Mouse (Mus musculus) kidney, embryonic 14.5 days (tissue): ENCODE data around the gene Exoc3l2. TPM values are rescaled to one million over a fixed set of nuclear protein-coding genes. Genes with fewer than 3 reads are reported as not detected.
A peak's percentile ranks its signal among the peaks of the same experiment; 100 is the strongest.

Experiments
- ATAC-seq: fragments of 200-750 bp; cut with Nextera tagmentation; 2 replicates; pipeline ENCODE4 v1.8.0; 2017; ENCODE audit warnings: moderate number of reproducible peaks, mild to moderate bottlenecking, moderate TSS enrichment, moderate library complexity; ENCODE audit not compliant: low FRiP score, low TSS enrichment
- H3K27ac ChIP-seq: fragments of 300-500 bp; sonication (generic); 2 replicates; pipeline ENCODE4 v1.5.1; 2014; ENCODE audit warnings: low read depth, mild to moderate bottlenecking, low read length, moderate library complexity, mixed read lengths
- H3K27me3 ChIP-seq: fragments of 300-500 bp; sonication (generic); 2 replicates; pipeline ENCODE4 v1.6.1; 2014; ENCODE audit warnings: mild to moderate bottlenecking, low read length; ENCODE audit not compliant: control insufficient read depth, insufficient read depth
- H3K36me3 ChIP-seq: fragments of 300-500 bp; sonication (generic); 2 replicates; pipeline ENCODE4 v1.6.1; 2014; ENCODE audit warnings: low read length, mixed read lengths; ENCODE audit not compliant: control insufficient read depth, insufficient read depth
- H3K4me1 ChIP-seq: fragments of 300-500 bp; sonication (generic); 2 replicates; pipeline ENCODE4 v1.6.1; 2014; ENCODE audit warnings: low read length, mixed read lengths; ENCODE audit not compliant: control insufficient read depth, insufficient read depth
- H3K4me2 ChIP-seq: fragments of 300-500 bp; sonication (generic); replicated peaks from 2 replicates; pipeline ENCODE4 v1.6.1; 2014; ENCODE audit warnings: low read depth, mild to moderate bottlenecking, low read length
- H3K4me3 ChIP-seq: fragments of 300-500 bp; sonication (generic); 2 replicates; pipeline ENCODE4 v1.5.1; 2014; ENCODE audit warnings: mild to moderate bottlenecking, low read length
- H3K9ac ChIP-seq: fragments of 300-500 bp; sonication (generic); 2 replicates; pipeline ENCODE4 v1.6.1; 2014; ENCODE audit warnings: low read depth, mild to moderate bottlenecking, low read length, moderate library complexity
- H3K9me3 ChIP-seq: fragments of 300-500 bp; sonication (generic); 2 replicates; pipeline ENCODE4 v1.6.1; 2016; ENCODE audit warnings: low read length; ENCODE audit not compliant: control insufficient read depth
- WGBS: fragments of 180-500 bp; shearing (Covaris S2); extraction: QIAGEN DNeasy Blood & Tissue Kit; methylation state at CpG from one replicate; pipeline ENCODE4 v1.1.7; 2014; 5-methylcytosine and 5-hydroxymethylcytosine counted together
- polyA plus RNA-seq: library from polyadenylated mRNA; unstranded; fragments of >200 nt; fragmentation: Nextera tagmentation; extraction: Ambion mirVana; gene quantifications from 2 replicates; pipeline ENCODE4 v1.2.1, GENCODE M21; 2014

Exoc3l2 gene
- polyA plus RNA-seq, 1 experiment from 2014 or later: 3.5 TPM

DNA sequence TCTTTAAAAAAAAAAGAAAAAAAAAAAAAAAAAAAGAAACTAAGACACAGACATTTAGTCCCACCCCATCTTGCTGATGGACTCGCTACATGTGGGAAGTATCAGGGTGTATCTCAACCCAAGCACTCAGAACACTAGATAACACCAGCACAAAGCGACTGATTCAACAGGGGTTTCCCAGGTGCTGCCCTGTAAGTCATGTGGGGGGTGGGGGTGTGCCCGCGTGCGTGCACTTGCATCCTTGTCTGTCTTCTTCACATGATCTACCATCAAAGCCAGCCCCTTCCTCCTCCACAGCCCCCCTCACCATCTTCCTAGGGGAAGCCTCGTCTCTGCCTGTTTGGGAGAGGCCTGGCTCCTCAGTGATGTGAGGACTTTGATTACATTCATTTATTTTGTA is 49.2 kb downstream of the Exoc3l2 start:
- no peaks in the 10 kb centered on the region for H3K9me3 ChIP-seq
- H3K4me2 ChIP-seq: no peak overlapping the region
- no peak overlapping the region for H3K9ac ChIP-seq
- H3K4me1 ChIP-seq: peaks cover 7% of the 10 kb centered on the region; the same call in 1 of the 2 replicates
- 78% methylated on average over 6 of the region's 6 CpGs for WGBS
- no peak for ATAC-seq
- no peak overlapping the region for H3K27ac ChIP-seq
- H3K36me3 ChIP-seq: no peaks in the 10 kb centered on the region
- no peak overlapping the region for H3K4me3 ChIP-seq
- peaks cover 4% of the 10 kb centered on the region; the same call in 1 of the 2 replicates for H3K27me3 ChIP-seq

DNA sequence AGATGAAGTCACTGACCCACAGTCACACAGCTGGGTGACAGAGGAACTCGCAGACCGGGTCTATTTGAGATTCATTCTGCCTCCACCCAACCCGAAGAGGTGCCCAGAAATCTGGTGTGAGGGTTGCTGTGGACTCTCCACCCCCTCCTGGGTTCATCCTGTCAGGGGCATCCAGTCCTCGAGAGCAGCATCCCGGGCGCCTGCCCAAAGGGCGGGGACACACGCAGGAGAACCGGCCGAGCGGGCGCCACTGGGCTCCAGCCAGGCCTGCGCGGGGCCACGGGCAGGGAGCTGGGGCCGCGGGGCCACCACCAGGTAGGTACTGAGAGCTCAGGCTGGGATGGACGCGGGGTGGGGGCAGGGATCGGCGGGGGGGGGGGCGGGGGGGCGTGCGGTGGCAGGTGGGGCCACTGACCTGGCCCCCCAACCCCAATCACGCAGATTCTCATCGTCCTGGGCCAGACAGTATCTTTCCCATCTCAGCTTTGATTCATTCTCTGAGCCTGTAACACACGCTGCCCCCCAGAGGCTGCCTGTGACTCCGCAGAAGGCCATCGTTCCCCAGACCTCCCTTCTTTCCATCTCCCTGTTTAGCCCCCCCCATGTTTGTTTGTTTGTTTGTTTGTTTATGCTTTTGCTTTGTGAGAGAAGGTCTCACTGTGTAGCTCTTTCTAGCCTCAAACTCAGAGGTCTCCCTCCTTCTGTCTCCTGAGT is 54.7 kb downstream of the Exoc3l2 start, which contains the start of gene Nkpd1:
Gene Nkpd1, plus strand, starts transcription at position 187 of the 714 bp plus-strand sequence.
- peak within 1 kb of the TSS; percentile 58 for H3K9ac ChIP-seq
- H3K27me3 ChIP-seq: peaks cover 51% of the 10 kb centered on the region
- H3K4me3 ChIP-seq: peak within 1 kb of the TSS; percentile 12; the same call in 1 of the 2 replicates
- H3K4me1 ChIP-seq: peaks cover 5% of the 10 kb centered on the region
- 4% methylated on average over 21 of the region's 29 CpGs for WGBS
- no peaks in the 10 kb centered on the region for H3K9me3 ChIP-seq
- no peak within 1 kb of the TSS for H3K27ac ChIP-seq
- peak within 1 kb of the TSS; percentile 45 for H3K4me2 ChIP-seq
- H3K36me3 ChIP-seq: no peaks in the 10 kb centered on the region
- 0 out of 2 replicates have a peak, but pooled peaks have one; percentile 36 for ATAC-seq

DNA sequence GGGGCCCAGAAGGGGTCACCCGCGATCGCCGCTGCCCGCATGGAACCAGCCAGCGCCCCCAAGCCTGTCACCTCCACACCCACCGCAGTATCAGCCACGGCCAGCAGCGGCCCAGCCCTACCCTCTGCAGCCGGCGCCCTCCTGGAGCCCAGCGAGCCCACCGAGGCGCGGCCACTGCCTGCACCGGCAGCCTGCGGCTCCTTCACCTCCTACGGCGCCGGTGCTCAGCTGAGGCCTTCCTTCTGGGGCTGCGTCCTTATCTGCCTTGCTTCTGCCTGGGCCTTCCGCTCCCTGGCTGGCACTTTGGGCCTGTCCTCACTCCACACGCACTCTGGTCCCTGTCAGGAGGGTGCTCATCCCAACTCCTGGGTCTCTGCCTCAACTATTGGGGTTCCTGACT is 56.9 kb downstream of the Exoc3l2 start:
- Histone ChIP-seq H3K27me3 (peaks cover 73% of the 10 kb centered on the region), H3K4me2 (peak overlapping the region; percentile 37), H3K27ac (no peak overlapping the region), H3K4me1 (peaks cover 18% of the 10 kb centered on the region), H3K4me3 (0 out of 2 replicates have a peak overlapping the region, but pooled peaks have one; percentile 20), H3K9ac (peak overlapping the region; percentile 32; the same call in 1 of the 2 replicates), H3K36me3 (no peaks in the 10 kb centered on the region), H3K9me3 (no peaks in the 10 kb centered on the region)
- ATAC-seq: no peak
- 6% methylated on average over 23 of the region's 23 CpGs for WGBS

DNA sequence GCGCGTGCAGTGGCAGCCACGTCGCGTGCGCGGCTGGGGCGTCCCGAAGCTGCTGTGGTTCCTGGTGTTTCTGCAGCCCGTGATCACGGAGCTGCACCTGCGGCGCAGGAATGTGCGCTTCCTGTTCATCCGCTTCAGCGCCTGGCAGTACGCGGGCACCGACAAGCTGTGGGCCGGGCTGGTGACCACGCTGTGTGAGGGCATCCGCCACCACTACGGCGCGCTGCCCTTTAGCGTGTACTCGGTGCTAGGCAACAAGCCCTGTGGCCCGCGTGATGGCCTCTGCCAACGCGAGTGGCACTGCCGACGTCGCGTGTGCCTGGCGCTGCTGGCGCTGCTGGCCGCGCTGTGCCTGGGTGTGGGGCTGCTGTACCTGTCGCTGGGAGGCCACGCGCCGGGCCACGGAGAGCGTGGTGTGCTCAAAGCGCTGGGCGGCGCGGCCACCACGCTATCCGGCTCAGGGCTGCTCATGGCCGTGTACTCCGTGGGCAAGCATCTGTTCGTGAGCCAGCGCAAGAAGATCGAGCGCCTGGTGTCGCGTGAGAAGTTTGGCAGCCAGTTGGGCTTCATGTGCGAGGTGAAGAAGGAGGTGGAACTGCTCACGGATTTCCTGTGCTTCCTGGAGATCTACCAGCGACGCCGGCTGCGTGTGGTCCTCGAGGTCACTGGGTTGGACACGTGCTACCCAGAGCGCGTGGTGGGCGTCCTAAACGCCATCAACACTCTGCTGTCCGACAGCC is 60.1 kb downstream of the Exoc3l2 start:
- H3K4me1 ChIP-seq: peaks cover 18% of the 10 kb centered on the region
- H3K27me3 ChIP-seq: peaks cover 67% of the 10 kb centered on the region
- H3K4me2 ChIP-seq: peak overlapping the region; percentile 71
- H3K4me3 ChIP-seq: peak overlapping the region; percentile 39
- no peaks in the 10 kb centered on the region for H3K9me3 ChIP-seq
- H3K36me3 ChIP-seq: no peaks in the 10 kb centered on the region
- H3K9ac ChIP-seq: no peak overlapping the region
- ATAC-seq: no peak
- WGBS: 12% methylated on average over 70 of the region's 72 CpGs
- no peak overlapping the region for H3K27ac ChIP-seq

DNA sequence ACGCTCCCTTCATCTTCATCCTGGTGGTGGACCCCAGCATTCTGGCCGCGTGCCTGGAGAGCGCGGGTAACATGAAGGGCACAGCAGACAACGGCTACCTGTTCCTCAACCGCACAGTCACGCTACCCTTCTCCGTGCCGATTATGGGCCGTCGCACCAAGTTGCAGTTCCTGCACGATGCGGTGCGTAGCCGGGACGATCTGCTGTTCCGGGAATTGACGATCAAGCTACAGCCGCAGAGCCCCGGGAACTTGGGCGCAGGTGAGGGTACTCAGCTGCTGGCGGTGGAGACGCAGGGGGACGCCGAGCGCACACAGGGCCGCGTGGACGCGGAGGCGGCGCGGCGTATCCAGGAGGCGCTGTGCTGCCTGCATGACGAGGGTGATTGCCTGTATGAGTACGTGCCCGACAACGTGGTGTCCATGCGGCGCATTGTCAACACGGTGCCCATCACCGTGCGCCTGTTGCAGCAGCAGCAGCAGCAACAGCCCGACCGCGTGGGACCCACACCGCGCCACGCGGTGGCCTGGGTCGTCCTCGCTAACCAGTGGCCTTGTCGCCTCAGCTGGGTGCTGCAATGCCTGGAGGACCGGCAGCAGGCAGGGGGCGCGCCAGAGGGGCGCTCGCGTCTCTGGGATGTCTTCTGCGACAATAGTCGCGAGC is 60.8 kb downstream of the Exoc3l2 start:
- Histone ChIP-seq H3K9ac (peak overlapping the region; percentile 44), H3K4me2 (peak overlapping the region; percentile 71), H3K4me3 (peak overlapping the region; percentile 39), H3K9me3 (no peaks in the 10 kb centered on the region), H3K36me3 (0 out of 2 replicates have a peak, but pooled peaks cover 3% of the 10 kb centered on the region), H3K4me1 (peaks cover 18% of the 10 kb centered on the region), H3K27me3 (peaks cover 60% of the 10 kb centered on the region), H3K27ac (no peak overlapping the region)
- ATAC-seq: peak; percentile 43; the same call in 1 of the 2 replicates
- WGBS: under 1% methylated on average over 64 of the region's 64 CpGs

DNA sequence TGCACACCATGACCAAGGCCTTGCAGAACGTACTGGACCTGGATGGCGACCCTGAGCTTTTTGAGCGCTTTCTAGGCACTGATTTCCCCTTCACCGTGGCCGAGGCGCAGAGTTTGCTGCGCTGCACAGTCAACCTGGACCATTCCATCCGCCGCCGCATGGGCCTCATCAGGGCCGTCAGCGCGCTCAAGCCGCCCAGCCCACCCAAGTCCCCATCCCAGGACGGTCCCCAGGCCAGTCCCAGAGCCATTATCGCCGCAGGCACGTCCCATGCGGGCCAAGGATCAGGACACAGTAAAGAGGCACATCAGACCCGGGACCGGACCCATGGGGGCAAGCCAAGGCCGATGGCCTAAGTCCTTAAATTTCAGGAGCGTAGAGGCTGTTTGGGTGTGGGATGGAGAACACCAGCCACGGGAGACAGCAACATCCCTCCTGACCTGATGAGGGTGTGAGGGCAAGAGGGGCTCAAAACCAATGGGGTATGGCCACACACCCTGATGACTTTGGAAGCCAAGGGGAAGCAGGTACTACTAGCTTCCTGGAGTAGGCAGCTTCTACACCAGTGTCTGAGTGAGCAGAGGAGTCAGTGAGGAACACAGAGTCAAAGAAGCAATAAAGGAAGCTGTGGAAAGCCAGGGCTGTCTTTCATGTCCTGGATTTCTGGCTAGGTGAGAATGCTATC is 61.4 kb downstream of the Exoc3l2 start:
- Histone ChIP-seq H3K9me3 (no peaks in the 10 kb centered on the region), H3K4me2 (peak overlapping the region; percentile 71), H3K36me3 (peaks cover 9% of the 10 kb centered on the region; the same call in 1 of the 2 replicates), H3K4me3 (peak overlapping the region; percentile 39), H3K9ac (peak overlapping the region; percentile 44; the same call in 1 of the 2 replicates), H3K27me3 (peaks cover 54% of the 10 kb centered on the region), H3K4me1 (peaks cover 18% of the 10 kb centered on the region), H3K27ac (no peak overlapping the region)
- 14% methylated on average over 24 of the region's 24 CpGs for WGBS
- ATAC-seq: 0 out of 2 replicates have a peak, but pooled peaks have one; percentile 16

DNA sequence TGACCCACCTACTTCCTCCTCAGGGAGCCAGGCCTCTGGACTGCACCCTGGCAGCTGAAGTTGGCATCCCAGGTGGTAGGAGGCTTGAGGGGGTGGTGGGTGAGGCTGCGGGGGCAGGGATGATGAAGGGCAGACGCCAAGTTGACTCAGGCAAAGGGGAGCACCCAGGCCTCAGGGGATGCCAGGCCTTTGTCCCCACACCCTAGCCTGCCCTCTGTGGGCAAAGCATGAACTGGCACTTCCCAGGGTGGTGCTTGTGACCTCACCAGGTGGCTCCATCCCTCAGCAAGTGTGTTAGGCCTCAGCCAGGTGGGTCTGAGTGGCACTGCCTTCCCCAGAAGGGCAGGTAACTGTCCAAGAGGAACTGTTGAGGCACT is 62.0 kb downstream of the Exoc3l2 start:
- no peak for ATAC-seq
- Histone ChIP-seq H3K27me3 (peaks cover 51% of the 10 kb centered on the region), H3K9me3 (no peaks in the 10 kb centered on the region), H3K4me2 (no peak overlapping the region), H3K27ac (no peak overlapping the region), H3K36me3 (peaks cover 12% of the 10 kb centered on the region; the same call in 1 of the 2 replicates), H3K4me1 (peaks cover 18% of the 10 kb centered on the region), H3K9ac (no peak overlapping the region), H3K4me3 (no peak overlapping the region)
- WGBS: 44% methylated on average over 2 of the region's 2 CpGs

DNA sequence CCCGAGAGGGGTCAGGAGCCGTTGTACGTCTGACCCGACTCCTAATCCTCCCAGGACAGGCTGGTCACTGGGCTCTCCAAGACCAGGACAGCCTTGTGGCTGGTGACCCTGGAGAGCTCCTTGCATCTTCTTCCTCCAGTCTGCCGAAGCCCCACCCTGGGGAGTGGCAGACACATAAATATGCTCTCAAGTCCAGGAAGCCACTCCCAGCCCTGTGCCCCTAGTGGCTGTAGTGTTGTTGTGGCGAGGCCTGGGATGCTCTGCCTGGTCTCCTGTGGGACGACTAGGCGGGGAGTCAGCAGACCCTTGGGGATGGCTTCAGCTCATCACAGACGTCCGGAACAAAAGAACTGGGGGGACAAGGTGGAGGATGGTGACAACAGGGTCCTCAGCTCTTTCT is 67.9 kb downstream of the Exoc3l2 start:
- H3K9ac ChIP-seq: no peak overlapping the region
- 59% methylated on average over 10 of the region's 10 CpGs for WGBS
- no peak overlapping the region for H3K4me2 ChIP-seq
- peaks cover 61% of the 10 kb centered on the region for H3K36me3 ChIP-seq
- H3K9me3 ChIP-seq: no peaks in the 10 kb centered on the region
- no peaks in the 10 kb centered on the region for H3K27me3 ChIP-seq
- no peak overlapping the region for H3K27ac ChIP-seq
- no peaks in the 10 kb centered on the region for H3K4me1 ChIP-seq
- ATAC-seq: peak; percentile 21; the same call in 1 of the 2 replicates
- H3K4me3 ChIP-seq: no peak overlapping the region
